Mouse (Mus musculus): ENCODE results near the gene Ssrp1.

Gene Ssrp1

GRCm38 (mm10) chr2:85073751-85074150 lies 36.7 kb downstream of the Ssrp1 start:
- DNase-seq (ENCODE audit: low spot score) = no peak

- no peak for DNase-seq (ENCODE audit: low spot score)
Measured at GRCm38 (mm10) chr2:85088716-85089646, 51.9 kb downstream of the Ssrp1 start.

GRCm38 (mm10) chr2:85091325-85091724 lies 54.3 kb downstream of the Ssrp1 start:
- DNase-seq (ENCODE audit: low spot score) = no peak

- DNase-seq (ENCODE audit: low spot score) = no peak
Measured at GRCm38 (mm10) chr2:85093376-85093775, 56.3 kb downstream of the Ssrp1 start.

DNA sequence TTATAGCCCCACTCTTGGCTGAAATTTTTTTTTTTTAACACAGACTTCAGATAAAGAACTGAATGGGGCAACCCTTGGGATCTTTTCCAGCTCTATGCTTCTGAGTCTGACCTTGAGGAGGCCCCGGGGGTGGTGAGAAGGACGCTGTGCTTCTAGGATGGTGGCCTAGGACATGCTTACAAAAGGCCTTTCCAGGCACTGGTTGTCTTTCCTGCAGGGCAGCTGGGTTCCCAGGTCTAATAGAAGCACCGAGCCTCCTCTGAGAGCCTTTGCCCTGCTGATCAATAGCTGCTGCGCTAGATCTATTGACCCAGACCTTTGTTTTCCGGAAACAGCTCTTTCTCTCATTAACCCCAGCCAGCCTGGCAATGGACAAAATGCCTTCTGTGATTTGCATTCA lies 58.9 kb downstream of the Ssrp1 start:
- no peak for DNase-seq (ENCODE audit: low spot score)
